Mouse (Mus musculus) ovary, adult 10 weeks (tissue): Measurements from ENCODE around the gene Rps9. TPM values are rescaled to one million over a fixed set of nuclear protein-coding genes. Genes with fewer than 3 reads are reported as not detected.

Source experiments
- polyA plus RNA-seq: library from polyadenylated mRNA; stranded (reverse); fragments of 350-450 nt; fragmentation: Illumina TruSeq; extraction: RNeasy Lipid Tissue Mini Kit (QIAGEN cat#74804); gene quantifications from one replicate; pipeline ENCODE4 v1.2.3, GENCODE M21; 2014

The Rps9 gene
- polyA plus RNA-seq: 11.4 TPM

DNA sequence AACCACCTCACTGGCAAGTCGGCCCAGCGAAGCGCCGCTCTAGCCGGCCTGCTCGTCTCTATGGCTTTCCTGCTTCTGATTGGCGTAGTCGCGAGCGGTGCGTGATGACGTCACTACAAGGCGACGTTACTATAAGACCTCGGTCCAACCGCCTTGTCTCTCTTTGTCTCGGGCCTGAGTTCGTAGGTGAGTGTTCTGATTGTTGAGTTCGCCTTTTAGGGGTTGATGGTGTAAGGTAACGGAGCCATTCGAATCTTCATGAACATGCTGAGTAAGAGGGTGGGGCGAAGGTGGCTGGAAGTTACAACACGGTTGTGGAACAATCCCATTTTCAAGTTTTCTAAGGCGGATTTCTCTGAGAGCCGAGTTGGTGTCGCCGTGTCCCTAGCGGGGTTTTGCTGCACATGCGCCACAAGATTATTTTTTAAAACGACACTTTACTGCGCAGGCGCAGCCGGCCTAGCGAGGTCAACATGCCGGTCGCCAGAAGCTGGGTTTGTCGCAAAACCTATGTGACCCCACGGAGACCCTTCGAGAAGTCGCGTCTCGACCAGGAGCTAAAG lies at the start of gene Rps9:
Rps9 (plus strand) TSS at position 115 of the 563 bp plus-strand sequence.

DNA sequence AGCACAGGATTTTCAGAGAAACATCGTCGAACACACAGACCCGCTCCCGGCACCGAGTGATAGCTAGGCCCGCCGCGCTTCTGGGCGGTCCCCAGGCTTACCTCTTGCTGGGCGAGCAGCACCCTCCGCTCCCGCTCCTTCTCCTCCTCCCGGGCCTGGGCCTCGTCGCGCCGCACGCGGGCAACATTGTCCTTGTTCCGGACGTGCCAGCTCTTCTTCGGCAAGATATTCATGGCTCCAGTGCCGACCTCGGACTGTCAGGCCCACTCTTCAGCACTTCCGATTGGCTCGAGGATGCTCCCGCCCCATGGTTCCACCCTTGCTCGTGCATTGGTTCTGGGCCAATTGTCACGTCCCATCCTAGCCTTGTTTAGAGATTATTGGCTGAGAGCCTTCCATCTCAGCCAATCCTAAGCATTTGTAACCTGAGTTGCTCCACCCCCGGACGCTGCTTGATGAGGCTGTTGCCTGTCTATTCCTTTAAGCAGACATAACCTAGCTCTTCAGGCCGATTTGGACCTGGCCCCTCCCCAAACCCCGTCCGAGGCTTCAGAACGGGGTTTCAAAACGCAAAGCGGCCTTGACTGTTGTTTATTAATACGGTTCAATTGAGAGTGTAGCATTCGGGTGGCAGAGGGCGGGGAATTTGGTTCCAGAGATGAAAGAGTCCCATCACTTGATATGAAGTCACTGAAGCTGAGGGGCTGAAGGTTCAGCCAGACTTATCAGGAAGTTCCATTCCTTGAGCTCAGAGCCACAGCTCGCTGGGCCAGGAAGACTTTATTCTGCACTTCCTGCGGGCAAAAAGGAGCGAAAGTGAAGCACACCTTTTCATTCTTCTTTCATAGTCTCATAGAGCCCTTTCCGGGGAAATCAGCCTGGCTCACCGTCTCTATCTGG lies 38.3 kb upstream of the Rps9 start, which contains the start of gene Leng1:
Leng1 (minus strand) TSS at position 626 of the 900 bp plus-strand sequence.

GRCm38 (mm10) chr7:3677342-3677741 lies 26.5 kb upstream of the Rps9 start, which contains the start of gene Tmc4:
Tmc4 (minus strand) TSS chr7:3677553.

GRCm38 (mm10) chr7:3692382-3692986 lies 11.3 kb upstream of the Rps9 start, which contains the start of gene Tsen34:
Tsen34 (plus strand) TSS chr7:3692863.

GRCm38 (mm10) chr7:3692987-3693808 lies 10.6 kb upstream of the Rps9 start, which contains the start of gene Mboat7:
Mboat7 (minus strand) TSS chr7:3693523.

DNA sequence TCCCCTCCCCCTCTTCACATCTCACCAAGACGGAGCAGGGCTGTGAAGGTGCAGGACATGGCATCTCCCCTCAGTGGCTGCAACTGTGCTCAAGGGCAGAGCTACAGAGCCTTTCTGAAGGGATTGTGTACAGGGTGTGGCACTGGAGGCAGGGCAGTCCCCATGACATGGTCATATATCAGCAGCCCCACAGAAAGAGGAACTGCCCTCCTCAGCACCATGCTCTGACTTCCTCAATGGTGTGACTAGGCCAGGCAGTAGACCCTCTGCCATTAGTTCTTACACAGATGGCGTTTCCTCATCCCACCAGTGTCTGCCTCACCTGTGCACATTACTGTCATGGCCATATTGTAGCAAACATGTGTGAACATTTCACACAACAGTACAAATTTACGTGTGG lies 16.5 kb downstream of the Rps9 start, which contains the start of gene Pirb:
Pirb (minus strand) TSS at position 124 of the 400 bp plus-strand sequence.

Other genes starting within 250 kb of the Rps9 start
- not detected for gene Tarm1, start 201.4 kb upstream of the Rps9 start, polyA plus RNA-seq
- gene Oscar, start 87.8 kb upstream of the Rps9 start, polyA plus RNA-seq: 0.26 TPM
- 10.4 TPM for gene Ndufa3, start 86.6 kb upstream of the Rps9 start, polyA plus RNA-seq
- gene Tfpt, start 74.1 kb upstream of the Rps9 start, polyA plus RNA-seq: 1.0 TPM
- gene Prpf31, start 74.0 kb upstream of the Rps9 start, polyA plus RNA-seq: 21.1 TPM
- 19.9 TPM for gene Cnot3, start 58.7 kb upstream of the Rps9 start, polyA plus RNA-seq
- gene Leng1, start 38.2 kb upstream of the Rps9 start, polyA plus RNA-seq: 5.0 TPM
- gene Tmc4, start 26.4 kb upstream of the Rps9 start, polyA plus RNA-seq: 11.3 TPM
- 13.3 TPM for gene Tsen34, start 11.1 kb upstream of the Rps9 start, polyA plus RNA-seq
- 56.0 TPM for gene Mboat7, start 10.5 kb upstream of the Rps9 start, polyA plus RNA-seq
- gene Pirb, start 16.4 kb downstream of the Rps9 start, polyA plus RNA-seq: 5.2 TPM
- gene Gm15448, start 121.7 kb downstream of the Rps9 start, polyA plus RNA-seq: not detected
- 1.5 TPM for gene Pira2, start 141.1 kb downstream of the Rps9 start, polyA plus RNA-seq
- gene Gm14548, start 194.1 kb downstream of the Rps9 start, polyA plus RNA-seq: 0.23 TPM
- not detected for gene Lilra6, start 211.5 kb downstream of the Rps9 start, polyA plus RNA-seq